Mouse (Mus musculus): ENCODE measurements around the gene Mthfsl.
"Not testable (repeated sequence)": the region's sequence is repeated elsewhere in the genome, so short reads cannot be mapped to it uniquely, and the experiment has no call there.

DNA sequence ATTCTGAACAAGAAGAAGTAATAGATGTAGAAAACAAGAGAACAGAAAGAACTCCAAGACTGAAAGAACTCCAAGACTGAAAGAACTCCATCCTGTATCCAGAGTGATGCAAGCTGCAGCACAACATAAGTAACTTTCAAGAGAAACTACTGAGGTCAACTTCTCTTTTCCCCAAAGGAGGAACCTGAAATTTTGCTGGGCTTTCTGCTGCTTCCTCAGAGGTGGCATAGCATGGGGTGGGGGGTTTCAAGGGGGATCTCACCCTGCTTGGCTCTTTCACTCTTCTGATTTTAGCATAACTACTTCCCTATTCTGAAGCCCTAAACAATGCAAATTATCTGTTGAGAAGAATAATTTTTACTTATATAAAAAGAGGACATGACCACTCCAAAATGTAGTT lies 15.2 kb upstream of the Mthfsl start:
- not testable (repeated sequence) for TF ChIP-seq CTCF, EP300 (IDR thresholded peaks at IDR 0.05; ENCODE audit: low read depth)

All from heart, postnatal 0 days (tissue).